Mouse (Mus musculus) heart, postnatal 14 days (tissue): ENCODE results near the gene 4930415O20Rik. TPM values are rescaled to one million over a fixed set of nuclear protein-coding genes. Genes with fewer than 3 reads are reported as not detected.
A peak's percentile ranks its signal among the peaks of the same experiment; 100 is the strongest.
"Not testable (repeated sequence)": the region's sequence is repeated elsewhere in the genome, so short reads cannot be mapped to it uniquely, and the experiment has no call there.

Experiments
- DNase-seq, 2 experiments: peaks; one replicate each; pipeline ENCODE4 v3.0.0; 2021 to 2022
- intact Hi-C: fragments of 180-260 bp; cut with DNase I; formaldehyde crosslinking; loops from one replicate; pipeline ENCODE4 v1.15.1; 2025
- total RNA-seq, 2 experiments: library from RNA; stranded (reverse); gene quantifications; 2 replicates each; pipeline ENCODE4 v1.2.3; 2021

4930415O20Rik gene
- total RNA-seq, 2 experiments from 2014 or later, result 0.88 to 0.93 TPM

- intact Hi-C loops, result loop anchor here (2.0 kb wide), 1 partner anchor 55 kb away; no protein-coding TSS in a partner anchor
- peak; percentile 99 for DNase-seq
These were observed 3.3 kb upstream of the 4930415O20Rik start for GRCm38 (mm10) chr15:98567278-98568134.

- intact Hi-C loops, result no loop called here
- no peak for DNase-seq
These were observed 2.4 kb upstream of the 4930415O20Rik start for GRCm38 (mm10) chr15:98568256-98569033.

- DNase-seq, result no peak
- intact Hi-C loops, result no loop called here
These were observed 1.6 kb upstream of the 4930415O20Rik start for GRCm38 (mm10) chr15:98569216-98569615.

GRCm38 (mm10) chr15:98569795-98570365, 924 bp upstream of the 4930415O20Rik start:
- no peak for DNase-seq
- intact Hi-C loops, result no loop called here

- no peak for DNase-seq
- intact Hi-C loops, result no loop called here
These were observed 2.5 kb downstream of the 4930415O20Rik start for GRCm38 (mm10) chr15:98573293-98573692.

GRCm38 (mm10) chr15:98579310-98579709, 8.5 kb downstream of the 4930415O20Rik start:
- DNase-seq, result no peak

GRCm38 (mm10) chr15:98579795-98580464, 9.1 kb downstream of the 4930415O20Rik start:
- intact Hi-C loops, result loop anchor here (1.0 kb wide), 1 partner anchor 37 kb away; no protein-coding TSS in a partner anchor
- DNase-seq, result peak; percentile 74 to 84

More at GRCm38 (mm10) chr15:98579310-98579709, 8.5 kb downstream of the 4930415O20Rik start:
- intact Hi-C loops, result no loop called here

- DNase-seq, result peak in 1 of 2 experiments; percentile 35
- intact Hi-C loops, result no loop called here
These were observed 11.6 kb downstream of the 4930415O20Rik start for GRCm38 (mm10) chr15:98582410-98582809.

- DNase-seq, result no peak
- intact Hi-C loops, result no loop called here
These were observed 12.2 kb downstream of the 4930415O20Rik start for GRCm38 (mm10) chr15:98582996-98583395.

- DNase-seq, result peak in 1 of 2 experiments; percentile 21
- intact Hi-C loops, result no loop called here
These were observed 14.6 kb downstream of the 4930415O20Rik start for GRCm38 (mm10) chr15:98585421-98585820.

GRCm38 (mm10) chr15:98586141-98586540, 15.3 kb downstream of the 4930415O20Rik start:
- intact Hi-C loops, result loop anchor here (2.0 kb wide), 1 partner anchor 17 kb away; no protein-coding TSS in a partner anchor
- not testable (repeated sequence) for DNase-seq

- no peak for DNase-seq
These were observed 16.9 kb downstream of the 4930415O20Rik start for GRCm38 (mm10) chr15:98587751-98588150.

GRCm38 (mm10) chr15:98589640-98590336, 19.0 kb downstream of the 4930415O20Rik start:
- intact Hi-C loops, result no loop called here
- no peak for DNase-seq

More at GRCm38 (mm10) chr15:98587751-98588150, 16.9 kb downstream of the 4930415O20Rik start:
- intact Hi-C loops, result loop anchor here (2.0 kb wide), 1 partner anchor 15 kb away; no protein-coding TSS in a partner anchor

- intact Hi-C loops, result no loop called here
- no peak for DNase-seq
These were observed 20.6 kb downstream of the 4930415O20Rik start for GRCm38 (mm10) chr15:98591396-98591795.

- no peak for DNase-seq
- intact Hi-C loops, result no loop called here
These were observed 23.4 kb downstream of the 4930415O20Rik start for GRCm38 (mm10) chr15:98594193-98594592.

- DNase-seq, result no peak
- intact Hi-C loops, result no loop called here
These were observed 24.2 kb downstream of the 4930415O20Rik start for GRCm38 (mm10) chr15:98595049-98595448.

- intact Hi-C loops, result no loop called here
- DNase-seq, result no peak
These were observed 25.8 kb downstream of the 4930415O20Rik start for GRCm38 (mm10) chr15:98596609-98597008.

GRCm38 (mm10) chr15:98600036-98600709, 29.4 kb downstream of the 4930415O20Rik start:
- intact Hi-C loops, result no loop called here

GRCm38 (mm10) chr15:98601832-98602190, 31.0 kb downstream of the 4930415O20Rik start:
- no peak for DNase-seq
- intact Hi-C loops, result loop anchor here (2.0 kb wide), 1 partner anchor 15 kb away; no protein-coding TSS in a partner anchor

More at GRCm38 (mm10) chr15:98600036-98600709, 29.4 kb downstream of the 4930415O20Rik start:
- no peak for DNase-seq
